Mouse (Mus musculus): Measurements from ENCODE around the gene Spns3. TPM values are rescaled to one million over a fixed set of nuclear protein-coding genes. Genes with fewer than 3 reads are reported as not detected.

The Spns3 gene
- polyA plus RNA-seq, 1 experiment, result 15.4 TPM

DNA sequence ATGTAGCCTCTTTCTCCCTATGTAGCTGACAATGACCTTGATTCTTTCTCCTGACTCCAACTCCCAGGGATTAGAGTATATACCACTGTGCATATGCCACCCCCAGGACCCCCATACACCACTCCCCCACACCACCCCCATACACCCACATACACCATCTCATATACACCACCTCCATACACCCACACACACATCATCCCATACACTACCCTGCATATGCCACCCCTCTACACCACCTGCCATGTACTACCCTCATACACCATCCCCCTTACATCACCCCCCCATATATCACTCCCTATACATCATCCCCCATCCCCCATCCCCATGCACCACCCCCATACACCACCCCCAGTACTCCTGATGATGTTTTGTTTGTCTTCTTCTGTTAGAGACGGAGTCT, 7.7 kb downstream of the Spns3 start:
- H3K27ac ChIP-seq (ENCODE audit: control insufficient read depth, insufficient read depth, low read length), result no peak overlapping the region
- no peak for DNase-seq
- WGBS, result 88% methylated on average over 1 of the region's 1 CpGs
- TF ChIP-seq POLR2A (IDR thresholded peaks at IDR 0.05; ENCODE audit: control insufficient read depth, extremely low read depth, insufficient read depth, low read length, poor library complexity) (no peak), CTCF (IDR thresholded peaks at IDR 0.05; ENCODE audit: borderline replicate concordance, control insufficient read depth, extremely low read depth, insufficient read depth, low read length, poor library complexity) (no peak)
- peaks cover 4% of the 10 kb centered on the region; the same call in 1 of the 2 replicates for H3K4me1 ChIP-seq (replicated peaks; ENCODE audit: control insufficient read depth, insufficient read depth, low read length)
- H3K36me3 ChIP-seq (ENCODE audit: control insufficient read depth, insufficient read depth, low read length), result no peaks in the 10 kb centered on the region
- no peak overlapping the region for H3K4me3 ChIP-seq (ENCODE audit: control insufficient read depth, insufficient read depth, low read length)
- no peaks in the 10 kb centered on the region for H3K27me3 ChIP-seq (ENCODE audit: control insufficient read depth, insufficient read depth, low read length)

DNA sequence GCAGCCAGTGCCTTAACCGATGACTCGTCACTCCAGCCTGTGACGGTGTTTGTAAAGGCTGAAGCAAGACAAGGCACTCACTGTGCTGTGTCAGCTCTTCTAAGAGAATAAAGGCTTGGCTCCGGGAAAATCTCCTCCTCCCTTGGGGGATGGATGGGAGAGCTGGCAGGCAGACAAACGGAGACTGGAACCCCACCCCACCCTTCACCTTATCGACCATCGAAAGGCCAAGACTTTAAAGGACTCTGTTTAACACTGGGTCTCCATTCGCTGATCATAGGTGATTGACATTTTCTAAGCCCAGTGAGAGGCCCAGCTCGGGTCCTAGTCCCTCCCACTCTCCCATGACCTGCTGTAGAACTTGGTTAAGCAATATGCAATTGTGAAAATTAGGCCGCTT, 8.4 kb downstream of the Spns3 start:
- 94% methylated on average over 10 of the region's 10 CpGs for WGBS
- DNase-seq, result no peak
- Histone ChIP-seq H3K4me3 (ENCODE audit: control insufficient read depth, insufficient read depth, low read length) (no peak overlapping the region), H3K27ac (ENCODE audit: control insufficient read depth, insufficient read depth, low read length) (no peak overlapping the region), H3K4me1 (replicated peaks; ENCODE audit: control insufficient read depth, insufficient read depth, low read length) (peaks cover 4% of the 10 kb centered on the region; the same call in 1 of the 2 replicates), H3K36me3 (ENCODE audit: control insufficient read depth, insufficient read depth, low read length) (no peaks in the 10 kb centered on the region), H3K27me3 (ENCODE audit: control insufficient read depth, insufficient read depth, low read length) (no peaks in the 10 kb centered on the region)
- TF ChIP-seq CTCF (IDR thresholded peaks at IDR 0.05; ENCODE audit: borderline replicate concordance, control insufficient read depth, extremely low read depth, insufficient read depth, low read length, poor library complexity) (no peak), POLR2A (IDR thresholded peaks at IDR 0.05; ENCODE audit: control insufficient read depth, extremely low read depth, insufficient read depth, low read length, poor library complexity) (no peak)

DNA sequence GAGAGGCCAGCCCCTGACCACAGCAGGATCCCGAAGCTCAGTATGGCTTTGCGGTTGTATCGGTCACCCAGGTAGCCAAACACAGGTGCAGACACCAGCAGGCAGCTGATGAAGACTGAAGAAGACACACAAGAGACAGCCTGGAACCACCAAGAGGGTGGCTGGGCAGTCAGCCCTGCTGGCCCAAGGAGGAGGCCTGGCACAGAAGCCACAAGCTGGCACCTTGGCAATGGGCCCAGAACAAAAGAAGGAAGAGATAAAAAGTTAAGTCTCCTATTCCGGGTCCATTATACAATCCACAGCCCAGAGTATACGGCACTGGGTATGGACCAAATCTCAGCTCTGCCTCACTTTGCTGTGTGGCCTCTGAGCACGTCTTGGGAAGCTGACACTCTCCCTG, 9.9 kb downstream of the Spns3 start:
- no peak for DNase-seq
- 83% methylated on average over 6 of the region's 6 CpGs for WGBS

GRCm38 (mm10) chr11:72538811-72539210, 11.5 kb downstream of the Spns3 start:
- no peaks in the 10 kb centered on the region for H3K27me3 ChIP-seq (ENCODE audit: control insufficient read depth, insufficient read depth, low read length)
- whole genome bisulfite sequencing, result 97% methylated on average over 7 of the region's 7 CpGs
- no peak overlapping the region for H3K4me3 ChIP-seq (ENCODE audit: control insufficient read depth, insufficient read depth, low read length)
- DNase-seq, result no peak
- no peak for TF ChIP-seq POLR2A (IDR thresholded peaks at IDR 0.05; ENCODE audit: control insufficient read depth, extremely low read depth, insufficient read depth, low read length, poor library complexity)
- no peak for TF ChIP-seq CTCF (IDR thresholded peaks at IDR 0.05; ENCODE audit: borderline replicate concordance, control insufficient read depth, extremely low read depth, insufficient read depth, low read length, poor library complexity)
- H3K27ac ChIP-seq (ENCODE audit: control insufficient read depth, insufficient read depth, low read length), result no peak overlapping the region
- H3K36me3 ChIP-seq (ENCODE audit: control insufficient read depth, insufficient read depth, low read length), result no peaks in the 10 kb centered on the region
- peaks cover 4% of the 10 kb centered on the region; the same call in 1 of the 2 replicates for H3K4me1 ChIP-seq (replicated peaks; ENCODE audit: control insufficient read depth, insufficient read depth, low read length)

More for the DNA sequence above, 9.9 kb downstream of the Spns3 start:
- Histone ChIP-seq H3K4me1 (replicated peaks; ENCODE audit: control insufficient read depth, insufficient read depth, low read length) (peaks cover 4% of the 10 kb centered on the region; the same call in 1 of the 2 replicates), H3K4me3 (ENCODE audit: control insufficient read depth, insufficient read depth, low read length) (no peak overlapping the region), H3K27ac (ENCODE audit: control insufficient read depth, insufficient read depth, low read length) (no peak overlapping the region), H3K27me3 (ENCODE audit: control insufficient read depth, insufficient read depth, low read length) (no peaks in the 10 kb centered on the region), H3K36me3 (ENCODE audit: control insufficient read depth, insufficient read depth, low read length) (no peaks in the 10 kb centered on the region)
- TF ChIP-seq POLR2A (IDR thresholded peaks at IDR 0.05; ENCODE audit: control insufficient read depth, extremely low read depth, insufficient read depth, low read length, poor library complexity), result no peak
- TF ChIP-seq CTCF (IDR thresholded peaks at IDR 0.05; ENCODE audit: borderline replicate concordance, control insufficient read depth, extremely low read depth, insufficient read depth, low read length, poor library complexity), result no peak

GRCm38 (mm10) chr11:72538037-72538755, 12.1 kb downstream of the Spns3 start:
- Histone ChIP-seq H3K4me1 (replicated peaks; ENCODE audit: control insufficient read depth, insufficient read depth, low read length) (peaks cover 4% of the 10 kb centered on the region; the same call in 1 of the 2 replicates), H3K36me3 (ENCODE audit: control insufficient read depth, insufficient read depth, low read length) (no peaks in the 10 kb centered on the region), H3K27ac (ENCODE audit: control insufficient read depth, insufficient read depth, low read length) (no peak overlapping the region), H3K27me3 (ENCODE audit: control insufficient read depth, insufficient read depth, low read length) (no peaks in the 10 kb centered on the region), H3K4me3 (ENCODE audit: control insufficient read depth, insufficient read depth, low read length) (no peak overlapping the region)
- TF ChIP-seq POLR2A (IDR thresholded peaks at IDR 0.05; ENCODE audit: control insufficient read depth, extremely low read depth, insufficient read depth, low read length, poor library complexity) (no peak), CTCF (IDR thresholded peaks at IDR 0.05; ENCODE audit: borderline replicate concordance, control insufficient read depth, extremely low read depth, insufficient read depth, low read length, poor library complexity) (no peak)
- 69% methylated on average over 8 of the region's 8 CpGs for WGBS
- no peak for DNase-seq

- no peak overlapping the region for H3K4me3 ChIP-seq (ENCODE audit: control insufficient read depth, insufficient read depth, low read length)
These were observed 12.8 kb downstream of the Spns3 start for GRCm38 (mm10) chr11:72537503-72537902.

More at GRCm38 (mm10) chr11:72537503-72537902, 12.8 kb downstream of the Spns3 start:
- Histone ChIP-seq H3K27me3 (ENCODE audit: control insufficient read depth, insufficient read depth, low read length) (no peaks in the 10 kb centered on the region), H3K27ac (ENCODE audit: control insufficient read depth, insufficient read depth, low read length) (no peak overlapping the region), H3K4me1 (replicated peaks; ENCODE audit: control insufficient read depth, insufficient read depth, low read length) (peaks cover 4% of the 10 kb centered on the region; the same call in 1 of the 2 replicates), H3K36me3 (ENCODE audit: control insufficient read depth, insufficient read depth, low read length) (no peaks in the 10 kb centered on the region)
- DNase-seq, result no peak
- no peak for TF ChIP-seq CTCF (IDR thresholded peaks at IDR 0.05; ENCODE audit: borderline replicate concordance, control insufficient read depth, extremely low read depth, insufficient read depth, low read length, poor library complexity)
- WGBS, result 94% methylated on average over 2 of the region's 2 CpGs
